Mouse (Mus musculus) liver, embryonic 14.5 days (tissue): Measurements from ENCODE around the gene Gprasp2.
A peak's percentile ranks its signal among the peaks of the same experiment; 100 is the strongest.

Experiments
- CTCF ChIP-seq: IDR thresholded peaks from 2 replicates; pipeline ENCODE4 v1.5.1; 2016; ENCODE audit warnings: antibody characterized with exemption, low read depth, control low read depth
- EP300 ChIP-seq: IDR thresholded peaks from 2 replicates; pipeline ENCODE4 v1.6.1; 2016; ENCODE audit warnings: antibody characterized with exemption, low read depth

GRCm38 (mm10) chrX:135805780-135806179, 33.1 kb upstream of the Gprasp2 start:
- TF ChIP-seq CTCF, result peak; percentile 64
- TF ChIP-seq EP300, result no peak
